Mouse (Mus musculus): ENCODE data around the gene Dner.

GRCm38 (mm10) chr1:84380895-84381294 lies 315.1 kb downstream of the Dner start:
- TF ChIP-seq CTCF (IDR thresholded peaks at IDR 0.05; ENCODE audit: low read depth) (no peak), EP300 (IDR thresholded peaks at IDR 0.05; ENCODE audit: low read depth) (no peak)
